Mouse (Mus musculus) megakaryocyte, adult 5-6 weeks (primary cell): ENCODE results near the gene E030030I06Rik. TPM values are rescaled to one million over a fixed set of nuclear protein-coding genes. Genes with fewer than 3 reads are reported as not detected.
"Not testable (repeated sequence)": the region's sequence is repeated elsewhere in the genome, so short reads cannot be mapped to it uniquely, and the experiment has no call there.

ENCODE experiments used
- ATAC-seq: 2 replicates; pipeline ENCODE4 v1.8.0; 2016; ENCODE audit warnings: mild to moderate bottlenecking, inconsistent platforms; ENCODE audit not compliant: poor library complexity, severe bottlenecking
- total RNA-seq, 2 experiments: library from RNA; stranded (forward) in 1 of 2; stranded (reverse) in 1 of 2; fragments of 153-499, 151-499 nt in 1 of 2; fragments of 221-1000, 200-1000 nt in 1 of 2; gene quantifications; 2 replicates each; pipeline versions ENCODE4 v1.2.3 to v1.2.4; 2015 to 2017

Gene E030030I06Rik
- total RNA-seq (2015), result 3.1 and 3.7 TPM in 2 replicates
- 2.4 and 2.9 TPM in 2 replicates for total RNA-seq (2017)

GRCm38 (mm10) chr10:22149073-22149690 is at the start of gene E030030I06Rik:
E030030I06Rik (minus strand) TSS chr10:22149270.
- 0 out of 2 replicates have a peak, but pooled peaks have one; percentile 13 for ATAC-seq

GRCm38 (mm10) chr10:22191035-22191434 is 42.0 kb upstream of the E030030I06Rik start:
- not testable (repeated sequence) for ATAC-seq

- not testable (repeated sequence) for ATAC-seq
Observed at GRCm38 (mm10) chr10:22176515-22176914, 27.4 kb upstream of the E030030I06Rik start.

- peak; percentile 67; the same call in 1 of the 2 replicates for ATAC-seq
Observed at GRCm38 (mm10) chr10:22174190-22174487, 25.1 kb upstream of the E030030I06Rik start.

- peak; percentile 43; the same call in 1 of the 2 replicates for ATAC-seq
Observed at GRCm38 (mm10) chr10:22173335-22174189, 24.5 kb upstream of the E030030I06Rik start.

GRCm38 (mm10) chr10:22172431-22173334 is 23.6 kb upstream of the E030030I06Rik start:
- ATAC-seq, result peak; percentile 44

- ATAC-seq, result peak; percentile 39
Observed at GRCm38 (mm10) chr10:22169116-22169515, 20.0 kb upstream of the E030030I06Rik start.

- not testable (repeated sequence) for ATAC-seq
Observed at GRCm38 (mm10) chr10:22167061-22167460, 18.0 kb upstream of the E030030I06Rik start.

- ATAC-seq, result peak; percentile 75
Observed at GRCm38 (mm10) chr10:22166025-22166424, 17.0 kb upstream of the E030030I06Rik start.

- peak; percentile 87 for ATAC-seq
Observed at GRCm38 (mm10) chr10:22165328-22166003, 16.4 kb upstream of the E030030I06Rik start.

- ATAC-seq, result not testable (repeated sequence)
Observed at GRCm38 (mm10) chr10:22163705-22164583, 14.9 kb upstream of the E030030I06Rik start.

GRCm38 (mm10) chr10:22163279-22163678 is 14.2 kb upstream of the E030030I06Rik start:
- not testable (repeated sequence) for ATAC-seq

GRCm38 (mm10) chr10:22159581-22160140 is 10.6 kb upstream of the E030030I06Rik start:
- no peak for ATAC-seq

GRCm38 (mm10) chr10:22159131-22159561 is 10.1 kb upstream of the E030030I06Rik start:
- no peak for ATAC-seq

- peak; percentile 92 for ATAC-seq
Observed at GRCm38 (mm10) chr10:22158310-22158999, 9.4 kb upstream of the E030030I06Rik start, which contains the start of the genes Raet1e and H60b. Raet1e (plus strand) TSS chr10:22158569. H60b (plus strand) TSS chr10:22158586.

GRCm38 (mm10) chr10:22154871-22155799 is 6.1 kb upstream of the E030030I06Rik start:
- no peak for ATAC-seq

- not testable (repeated sequence) for ATAC-seq
Observed at GRCm38 (mm10) chr10:22154127-22154526, 5.1 kb upstream of the E030030I06Rik start.
